Mouse (Mus musculus) testis, adult 2 months (tissue): ENCODE data around the gene Cpt1c.

ENCODE experiments used
- CTCF ChIP-seq: fragments of 200-500 bp; IDR thresholded peaks from 2 replicates; pipeline ENCODE4 v1.5.1; 2012; ENCODE audit warnings: low read depth, mild to moderate bottlenecking, inconsistent platforms, low read length, moderate library complexity; ENCODE audit not compliant: control insufficient read depth, insufficient read depth, insufficient replicate concordance
- POLR2A ChIP-seq: fragments of 200-500 bp; IDR thresholded peaks from 2 replicates; pipeline ENCODE4 v1.6.1; 2012; ENCODE audit warnings: low read depth, mild to moderate bottlenecking, inconsistent platforms, low read length, moderate library complexity; ENCODE audit not compliant: control insufficient read depth

DNA sequence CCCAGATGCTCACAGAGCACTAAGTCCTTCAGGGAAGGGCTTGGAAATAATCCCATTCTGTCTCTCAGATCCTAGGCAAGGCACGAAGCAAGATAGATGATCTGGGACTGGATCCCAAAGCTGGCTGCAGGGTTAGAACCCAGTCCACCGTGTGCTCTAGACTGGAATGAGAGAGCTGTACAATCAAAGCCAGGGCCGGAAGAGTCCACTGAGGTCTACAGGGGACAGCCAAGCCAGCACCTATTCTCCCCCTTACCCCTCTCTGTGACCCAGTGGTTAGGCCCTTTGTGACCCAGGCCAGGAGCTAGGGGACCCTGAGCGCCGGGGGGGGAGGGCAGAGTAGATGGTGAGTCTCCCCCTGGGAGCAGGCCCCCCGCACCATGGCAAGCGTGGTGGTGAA lies 31.7 kb downstream of the Cpt1c start, which contains the start of gene Tsks:
- TF ChIP-seq POLR2A, result peak; percentile 70; the same call in 1 of the 2 replicates
- no peak for TF ChIP-seq CTCF
